Mouse (Mus musculus) kidney, adult 8-10 months (tissue): Measurements from ENCODE around the gene Pld3.
A peak's percentile ranks its signal among the peaks of the same experiment; 100 is the strongest.

Source experiments
- DNase-seq, 2 experiments: peaks; one replicate each; pipeline ENCODE4 v3.0.0; 2022

Gene Pld3

DNA sequence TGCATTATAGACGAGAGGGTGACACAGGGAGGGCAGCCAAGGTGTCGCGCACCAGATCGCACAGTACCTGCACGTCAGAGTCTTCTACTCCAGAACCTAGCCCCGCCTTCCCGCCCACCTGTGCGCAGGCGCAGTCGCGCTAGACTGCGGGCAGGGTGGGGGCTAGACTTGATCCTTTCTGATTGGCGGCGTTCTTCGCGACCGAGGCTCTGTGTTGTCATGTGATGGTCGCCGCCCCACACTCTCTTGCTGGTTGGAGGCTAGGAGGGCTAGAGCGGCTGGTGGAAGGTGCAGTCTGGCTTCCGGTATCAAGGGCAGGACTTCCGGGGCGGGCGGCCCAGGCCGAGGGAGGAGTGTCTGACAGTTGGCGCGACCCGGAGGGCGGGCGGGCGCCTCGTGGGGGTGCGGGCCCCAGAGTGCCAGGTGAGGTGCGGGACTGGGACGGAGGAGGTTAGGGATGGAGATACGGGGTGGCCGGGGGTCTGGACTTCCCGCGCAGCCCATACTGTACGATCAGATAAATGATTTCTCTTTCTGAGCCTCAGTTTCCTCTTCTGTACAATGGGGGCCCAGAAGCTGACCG lies at the start of gene Pld3, which contains the start of gene 2310022A10Rik:
TSS of gene Pld3 (minus strand) at position 288 of the 583 bp plus-strand sequence.
TSS of gene 2310022A10Rik (plus strand) at position 303 of the 583 bp plus-strand sequence.
- DNase-seq = peak; percentile 97 to 99

DNA sequence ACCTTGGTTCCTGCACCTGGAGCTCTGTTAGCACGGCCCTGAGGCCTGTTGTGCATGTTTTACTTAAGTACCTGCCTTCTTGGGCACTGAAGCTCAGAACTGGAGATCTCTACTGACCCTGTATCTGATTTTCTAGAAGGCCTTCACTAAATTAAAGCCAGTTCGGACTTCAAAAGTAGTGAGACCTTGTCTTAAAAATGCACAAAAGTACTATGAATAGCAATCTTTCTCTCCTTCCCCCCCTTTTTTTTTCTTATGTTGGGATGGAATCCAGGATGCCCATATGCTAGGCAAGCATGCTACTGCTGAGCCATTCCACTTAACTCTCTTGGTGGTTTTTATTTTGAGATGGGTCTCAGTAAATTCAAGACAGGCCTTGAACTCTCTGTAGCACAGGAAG lies 49.1 kb upstream of the Pld3 start:
- DNase-seq = no peak

DNA sequence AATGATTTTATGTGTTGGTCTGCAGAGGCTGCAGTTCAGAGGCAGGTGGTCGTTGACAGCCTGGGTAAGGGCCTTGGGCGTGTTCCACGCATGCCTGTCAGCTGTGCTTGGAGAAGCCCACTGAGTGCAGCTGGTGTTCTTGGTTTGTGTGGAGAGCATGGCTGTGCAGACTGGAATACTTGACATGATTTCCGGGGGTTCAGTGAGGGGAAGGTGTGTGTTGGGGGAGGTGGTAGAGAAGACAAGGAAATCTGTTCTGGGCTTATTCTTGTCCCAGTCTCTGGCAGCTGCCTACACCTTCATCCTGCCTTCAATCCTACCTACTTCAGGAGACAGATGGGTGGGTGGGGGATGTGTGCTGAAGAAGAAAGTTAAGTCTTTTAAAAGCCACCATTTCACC lies 48.6 kb upstream of the Pld3 start:
- no peak for DNase-seq

DNA sequence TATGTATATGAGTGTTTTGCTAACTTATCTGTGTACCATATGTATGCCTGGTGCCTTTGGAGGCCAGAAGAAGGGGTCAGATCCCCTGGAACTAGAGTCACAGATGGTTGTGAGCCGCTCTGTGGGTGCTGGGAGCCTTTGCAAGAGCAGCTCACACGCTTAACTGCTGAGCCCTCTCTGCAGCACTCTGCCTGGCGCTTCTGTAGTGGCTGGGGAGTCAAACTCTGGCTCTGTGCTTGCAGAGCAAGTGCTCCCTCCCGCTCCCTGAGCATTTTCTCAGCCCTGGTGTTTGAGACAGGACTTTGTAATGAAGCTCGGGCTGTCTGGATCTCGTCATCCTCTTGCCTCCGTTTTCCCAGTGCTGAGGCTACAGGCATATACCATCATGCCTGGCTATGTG lies 45.0 kb upstream of the Pld3 start:
- no peak for DNase-seq

DNA sequence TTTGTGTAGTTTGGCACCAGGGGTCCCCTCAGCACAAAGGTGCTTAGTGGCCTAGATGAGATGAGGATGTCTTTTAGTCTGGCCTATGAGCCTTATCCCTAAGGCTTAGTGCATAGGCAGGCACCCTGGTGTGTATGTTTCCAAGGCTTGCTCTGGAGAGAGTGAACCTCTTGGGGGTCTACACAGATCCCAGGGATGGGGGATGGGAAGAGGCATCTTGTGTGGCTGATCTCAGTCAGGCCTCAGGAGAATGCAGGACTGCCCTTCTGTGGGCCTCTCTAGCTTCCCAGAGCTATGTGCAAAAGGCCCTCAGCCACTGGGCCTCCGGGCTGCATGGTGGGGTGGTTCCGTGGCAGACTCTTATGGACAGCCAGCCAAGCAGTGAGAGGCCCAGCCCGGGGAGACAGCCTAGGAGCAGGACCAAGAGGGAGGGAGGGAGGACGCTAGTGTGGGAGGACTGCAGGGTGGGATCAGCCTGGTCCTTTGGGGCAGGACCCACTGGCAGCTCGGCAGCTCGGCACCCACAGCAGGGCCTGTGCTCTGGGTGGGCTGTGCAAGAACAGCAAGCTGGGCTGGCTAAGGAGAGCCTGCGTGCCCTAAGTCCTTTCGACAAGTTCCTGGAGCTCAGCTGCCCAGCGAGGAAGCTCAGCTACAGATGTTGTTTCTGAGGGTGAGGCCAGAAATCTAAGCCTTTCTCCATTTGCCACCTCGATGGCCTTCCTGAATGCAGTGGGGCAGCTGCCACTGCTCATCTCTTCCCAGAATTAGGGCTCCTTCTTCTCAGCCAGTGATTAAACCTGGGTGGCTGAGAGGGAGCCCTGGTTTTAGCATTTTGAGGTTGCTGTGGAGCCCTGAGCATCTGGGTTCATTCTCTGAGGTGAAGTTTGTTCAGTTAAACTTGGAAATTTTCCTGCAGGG lies 43.8 kb upstream of the Pld3 start:
- DNase-seq = no peak

DNA sequence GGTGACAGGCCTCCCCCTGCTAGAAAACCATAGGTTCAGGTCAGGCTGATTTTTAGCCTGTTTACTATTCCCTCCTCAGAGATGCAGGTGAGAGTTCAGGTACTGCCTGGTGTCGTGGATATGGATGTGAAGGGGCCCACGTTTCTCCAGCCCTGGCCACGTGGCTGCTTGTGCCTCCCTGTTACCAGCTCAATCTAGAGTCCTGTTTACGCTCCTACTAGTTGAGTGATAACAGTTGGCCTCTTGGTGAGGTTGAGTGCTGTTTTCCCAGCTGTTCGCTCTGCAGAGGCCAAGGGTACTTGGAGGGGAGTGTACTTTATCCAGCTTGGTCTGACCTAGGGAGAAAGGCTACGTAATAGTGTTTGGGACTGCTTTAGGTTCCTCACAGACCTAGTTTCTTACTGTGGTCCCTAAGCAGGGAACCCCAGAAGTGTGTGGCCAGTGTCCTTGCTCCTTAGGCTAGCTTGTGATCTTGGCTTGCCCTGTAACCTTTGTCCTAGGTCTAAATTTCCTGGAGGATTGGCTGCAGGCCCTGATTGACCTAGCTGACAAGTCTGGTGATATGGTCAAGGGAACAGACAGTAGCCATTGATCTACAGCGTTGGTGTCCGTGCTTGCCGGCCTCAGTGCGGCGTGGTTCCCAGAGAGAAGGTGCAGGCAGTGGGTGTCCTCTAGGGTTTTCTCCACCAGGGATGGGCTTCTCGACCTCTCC lies 40.1 kb upstream of the Pld3 start:
- peak; percentile 69 to 75 for DNase-seq

DNA sequence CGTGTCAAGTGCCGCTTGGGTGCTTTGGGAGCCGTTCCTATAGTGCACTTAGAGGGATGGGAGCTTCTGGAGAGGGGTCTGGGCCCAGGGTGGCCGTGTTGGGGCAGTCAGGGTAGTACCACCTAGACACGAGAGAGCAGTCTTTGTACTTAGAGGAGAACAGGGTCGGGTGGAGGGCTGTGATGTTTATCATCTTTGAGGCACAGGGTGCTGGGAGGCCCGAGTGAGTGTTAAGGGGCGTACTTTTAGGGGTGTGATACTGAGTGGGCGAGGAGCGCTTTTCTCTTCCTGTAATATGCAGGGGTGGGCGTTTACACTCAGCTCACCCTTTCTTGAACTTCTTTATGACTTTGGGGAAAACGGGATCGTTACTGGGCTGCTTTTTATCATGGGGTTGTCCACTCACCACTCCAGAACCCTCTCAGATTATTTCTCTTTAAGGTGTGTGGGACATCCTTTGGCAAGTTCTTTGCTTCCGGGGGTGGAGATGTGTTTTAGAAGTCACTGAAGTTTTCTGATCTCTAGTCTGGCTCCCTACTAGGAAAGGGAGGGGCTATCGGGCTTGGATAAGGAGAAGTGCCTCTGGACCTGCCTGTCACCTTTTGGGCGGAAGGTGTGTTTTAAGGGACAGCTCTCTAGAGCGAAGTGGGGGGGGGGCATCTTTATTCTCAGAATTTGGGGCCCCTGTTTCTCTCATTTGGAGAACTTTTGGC lies 39.4 kb upstream of the Pld3 start:
- peak; percentile 52 to 56 for DNase-seq

DNA sequence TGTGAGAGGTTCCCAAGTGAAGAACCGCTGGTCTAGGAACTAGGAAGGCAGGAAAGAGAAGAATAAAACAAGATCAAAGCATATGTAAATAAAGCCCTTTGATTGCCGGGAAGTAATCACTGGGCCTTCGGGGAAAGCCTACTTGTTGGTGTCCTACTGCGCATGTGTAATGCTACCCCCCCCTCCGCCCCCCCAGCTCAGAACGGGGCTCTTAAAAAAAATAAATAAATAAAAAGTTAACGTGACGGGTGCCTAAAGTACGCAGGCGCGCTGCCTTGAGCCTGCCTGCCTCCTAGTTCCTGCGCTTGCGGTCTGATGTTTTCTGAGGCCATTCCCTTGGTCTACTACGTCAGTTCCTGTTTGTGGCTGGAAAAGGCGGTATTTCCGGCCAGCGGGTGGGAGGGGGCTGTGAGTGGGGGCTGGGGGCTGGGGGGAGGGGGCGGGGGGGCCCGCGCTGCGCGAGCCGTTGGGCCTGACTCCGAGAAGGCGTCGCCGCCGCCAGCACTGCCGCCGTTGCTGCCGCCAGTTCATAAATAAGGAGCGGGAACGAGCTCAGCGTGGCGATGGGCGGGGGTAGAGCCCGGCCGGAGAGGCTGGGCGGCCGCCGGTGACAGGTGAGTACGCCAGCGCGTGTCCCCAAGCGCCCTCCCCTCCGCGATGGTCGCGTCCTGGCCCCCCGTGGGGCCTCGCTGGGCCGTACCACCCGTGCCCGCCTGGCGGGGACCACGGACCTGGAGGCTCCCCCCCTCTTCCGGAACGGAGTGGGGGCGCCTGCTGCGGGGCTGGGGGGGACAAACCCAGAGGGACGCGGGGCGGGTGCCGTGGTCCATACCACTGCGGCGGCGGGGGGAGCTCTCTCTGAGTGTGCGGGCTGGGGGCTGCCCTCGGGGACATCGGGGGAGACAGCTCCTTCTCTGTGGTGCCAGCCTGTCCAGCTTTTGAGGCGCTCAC lies 38.5 kb upstream of the Pld3 start, which contains the start of gene Akt2:
TSS of gene Akt2 (plus strand) at position 287 of the 951 bp plus-strand sequence.
- peak; percentile 92 to 96 for DNase-seq

DNA sequence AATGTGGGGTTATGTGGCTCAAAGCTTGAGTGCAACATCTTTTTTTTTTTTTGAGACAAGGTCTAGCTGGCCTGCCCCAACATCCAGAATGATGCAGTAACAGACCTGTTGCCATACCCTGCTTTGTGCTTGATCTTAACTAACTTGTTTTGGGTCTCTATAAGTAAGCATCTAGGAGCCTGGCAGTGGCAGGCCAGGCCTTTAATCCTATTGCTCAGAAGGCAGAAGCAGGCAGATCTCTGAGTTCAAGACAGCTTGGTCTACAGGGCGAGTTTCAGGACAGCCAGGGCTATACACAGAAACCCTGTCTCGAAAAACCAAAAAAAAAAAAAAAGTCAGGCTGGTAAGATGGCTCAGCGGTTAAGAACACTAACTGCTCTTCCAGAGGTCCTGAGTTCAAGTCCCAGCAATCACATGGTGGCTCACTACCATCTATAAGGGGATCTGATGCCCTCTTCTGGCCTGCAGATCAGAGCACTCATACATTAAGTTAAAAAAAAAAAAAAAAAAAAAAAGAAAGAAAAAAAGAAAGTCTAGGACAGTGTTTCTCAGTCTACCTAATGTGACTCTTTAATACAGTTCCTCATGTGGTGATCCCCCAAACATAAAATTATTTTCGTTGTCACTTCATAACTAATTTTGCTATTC lies 37.7 kb upstream of the Pld3 start:
- DNase-seq = no peak

DNA sequence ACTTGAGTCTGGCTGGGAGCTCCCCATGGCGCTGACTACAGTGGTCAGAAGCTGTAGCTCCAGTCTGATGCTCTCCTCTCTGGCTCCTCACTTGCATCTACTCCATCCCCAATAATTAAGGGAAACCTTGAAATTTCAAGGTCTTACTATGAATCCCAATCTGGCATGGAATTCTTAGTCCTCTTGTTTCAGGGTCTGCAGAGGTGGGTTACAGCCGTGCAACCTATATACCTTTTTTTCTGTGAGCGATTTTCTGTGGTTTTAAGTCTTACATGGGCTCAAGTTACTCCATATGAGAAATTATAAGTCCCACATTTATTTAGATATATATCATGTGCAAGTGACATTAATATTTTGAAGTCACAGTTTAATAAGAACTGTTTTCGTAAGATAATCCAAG lies 37.1 kb upstream of the Pld3 start:
- no peak for DNase-seq

DNA sequence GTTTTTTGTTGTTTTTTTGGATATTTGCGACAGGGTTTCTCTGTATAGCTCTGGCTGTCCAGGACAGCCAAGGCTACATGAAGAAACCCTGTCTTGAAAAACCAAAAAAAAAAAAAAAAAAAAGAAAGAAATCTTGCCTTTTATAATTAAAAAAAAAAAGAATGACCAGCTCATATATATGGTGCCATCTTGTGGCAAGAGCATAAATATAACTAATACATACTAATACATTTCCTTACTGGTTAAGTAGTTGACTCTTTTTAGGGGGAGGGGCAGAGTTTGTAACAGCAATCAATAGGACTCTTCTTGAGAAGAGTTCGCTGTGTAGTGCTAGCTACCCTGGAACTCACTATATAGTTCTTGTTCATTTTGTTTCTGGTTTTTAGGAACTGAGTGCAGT lies 34.7 kb upstream of the Pld3 start:
- DNase-seq = no peak

DNA sequence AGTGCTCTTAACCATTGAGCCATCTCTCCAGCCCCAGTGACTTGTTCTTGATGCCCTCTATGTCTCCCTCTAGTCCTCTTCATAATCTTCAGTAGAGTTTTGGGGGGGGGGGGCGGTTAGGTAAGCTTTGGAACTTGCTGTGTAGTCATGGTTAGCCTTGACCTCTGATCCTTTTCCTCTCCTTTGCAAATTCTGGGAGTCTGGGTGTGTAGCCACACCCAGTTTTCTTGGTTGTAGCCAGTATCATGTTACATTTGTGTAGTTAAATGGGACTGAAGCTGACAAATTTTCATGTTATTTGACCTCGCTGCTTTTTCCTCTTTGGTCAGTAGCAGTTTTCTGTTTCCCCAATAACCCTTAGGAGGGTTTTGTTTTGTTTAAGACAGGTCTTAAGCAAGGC lies 33.8 kb upstream of the Pld3 start:
- no peak for DNase-seq

DNA sequence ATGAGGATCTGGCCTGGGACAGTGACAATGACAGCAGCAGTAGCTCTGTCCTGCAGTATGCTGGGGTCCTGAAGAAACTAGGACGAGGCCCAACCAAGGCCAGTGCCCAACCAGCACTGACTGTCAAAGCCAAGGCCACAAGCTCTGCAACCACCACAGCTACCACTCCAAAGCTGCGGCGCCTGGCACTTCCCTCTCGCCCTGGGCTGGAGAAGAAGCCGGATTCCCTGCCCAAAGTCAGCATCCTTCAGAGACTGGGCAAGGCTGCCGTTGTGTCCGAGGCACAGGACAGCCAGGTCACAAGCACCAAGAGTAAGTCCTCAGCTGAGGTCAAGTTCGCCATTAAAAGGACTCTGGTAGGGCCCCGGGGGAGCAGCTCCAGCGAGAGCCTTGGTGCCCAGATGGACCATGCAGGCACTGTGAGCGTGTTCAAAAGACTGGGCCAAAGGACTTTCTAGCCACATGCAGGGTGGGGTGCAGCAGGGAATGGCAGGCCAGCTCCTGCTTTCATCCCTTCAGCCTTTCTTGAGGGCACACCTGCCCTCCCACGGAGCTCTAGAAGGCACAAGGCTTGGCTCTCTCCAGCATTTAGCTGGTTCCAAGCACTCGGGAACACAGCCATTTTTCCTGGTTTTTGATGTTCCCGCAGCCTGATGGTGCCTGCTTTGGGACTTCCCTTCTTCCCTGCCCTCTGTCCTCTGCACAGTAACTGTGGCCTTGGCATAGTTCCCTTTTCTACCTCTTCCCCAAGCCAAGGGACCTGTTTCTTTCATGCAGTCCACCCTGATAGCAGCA lies 27.6 kb upstream of the Pld3 start:
- no peak for DNase-seq

DNA sequence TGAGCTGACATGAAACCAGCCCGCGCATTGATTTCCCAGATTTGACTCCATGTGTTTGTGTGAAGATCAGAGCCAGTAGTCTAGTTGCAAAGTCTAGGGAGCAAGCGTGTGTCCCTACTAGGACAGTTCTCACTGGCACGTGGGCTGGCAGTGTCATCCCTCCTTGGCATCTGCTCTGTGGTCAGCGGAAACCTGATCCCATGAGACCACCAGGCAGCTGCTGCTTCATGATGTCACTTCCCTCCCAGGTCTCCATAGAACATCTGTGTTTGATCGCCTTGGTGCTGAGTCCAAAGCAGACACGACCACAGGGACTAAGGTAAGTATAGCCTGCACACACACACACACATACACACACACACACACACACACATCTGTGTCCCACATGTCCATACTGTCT lies 25.4 kb upstream of the Pld3 start:
- no peak for DNase-seq

DNA sequence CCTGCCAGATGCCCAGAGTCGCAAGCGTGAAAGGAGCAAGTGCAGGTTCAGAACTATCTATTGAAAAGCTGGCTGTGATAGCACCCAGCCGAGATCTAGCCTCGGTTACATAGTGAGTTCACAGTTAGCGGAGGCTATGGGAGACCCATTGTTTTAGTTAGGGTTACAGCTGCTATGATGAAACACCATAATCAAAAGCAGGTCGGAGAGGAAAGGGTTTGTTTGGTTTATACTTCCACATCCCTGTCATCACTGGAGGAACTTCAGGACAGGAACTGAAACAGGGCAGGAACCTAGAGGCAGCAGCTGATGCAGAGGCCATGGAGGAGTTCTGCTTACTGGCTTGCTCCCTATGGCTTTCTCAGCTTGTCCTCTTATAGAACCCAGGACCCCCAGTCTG lies 24.6 kb upstream of the Pld3 start:
- DNase-seq = no peak

DNA sequence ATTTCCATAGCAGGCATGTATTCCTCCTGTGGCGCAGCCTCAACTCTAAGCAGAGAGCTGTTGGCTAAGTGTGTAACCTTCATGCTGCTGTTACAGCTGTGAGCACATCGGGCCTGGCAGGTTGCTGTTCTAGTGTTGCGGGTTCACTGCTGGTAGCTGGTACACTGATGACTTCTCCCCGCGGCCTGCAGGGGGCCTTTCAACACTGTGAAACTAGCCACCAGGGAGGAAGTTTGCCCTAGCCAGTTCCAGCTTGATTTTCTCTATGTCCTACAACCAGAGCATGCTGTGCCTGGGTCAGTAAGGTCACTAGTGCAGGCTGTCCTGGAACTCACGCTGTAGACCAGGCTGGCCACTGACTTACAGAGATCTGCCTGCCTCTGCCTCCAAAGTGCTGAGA lies 23.9 kb upstream of the Pld3 start:
- DNase-seq = peak in 1 of 2 experiments; percentile 54

DNA sequence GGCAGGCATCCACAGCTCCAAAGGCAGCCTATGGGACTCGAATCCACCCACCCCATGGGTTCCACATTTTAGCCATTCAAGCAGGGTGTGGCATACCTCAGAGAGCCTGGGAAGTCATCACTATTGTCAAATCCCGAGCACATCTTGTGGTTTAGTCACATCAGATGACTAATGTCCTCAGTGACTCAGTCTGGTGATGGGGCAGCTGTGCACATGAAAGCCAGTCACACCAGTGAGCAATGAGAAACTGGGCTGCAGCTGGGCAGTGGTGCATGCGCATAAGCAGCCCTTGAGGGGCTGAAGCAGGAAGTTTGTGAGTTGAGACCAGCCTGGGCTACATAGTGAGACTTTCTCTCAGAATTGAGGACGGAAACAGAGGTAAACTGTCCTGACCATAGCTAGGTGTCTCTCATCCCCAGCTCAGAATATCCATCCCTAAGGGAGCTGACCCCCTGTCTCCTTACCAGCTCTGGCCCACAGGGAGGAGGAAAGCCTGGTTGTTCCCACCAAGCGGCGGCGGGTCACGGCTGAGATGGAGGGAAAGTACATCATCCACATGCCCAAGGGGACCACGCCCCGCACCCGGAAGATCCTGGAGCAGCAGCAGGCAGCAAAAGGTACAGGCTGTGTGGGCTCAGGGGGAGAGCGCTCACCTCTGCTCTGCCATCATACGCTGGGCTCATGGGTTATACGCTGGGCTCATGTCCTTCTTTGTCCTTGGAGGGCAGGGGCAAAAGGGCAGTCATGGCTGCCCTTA lies 21.3 kb upstream of the Pld3 start:
- no peak for DNase-seq

DNA sequence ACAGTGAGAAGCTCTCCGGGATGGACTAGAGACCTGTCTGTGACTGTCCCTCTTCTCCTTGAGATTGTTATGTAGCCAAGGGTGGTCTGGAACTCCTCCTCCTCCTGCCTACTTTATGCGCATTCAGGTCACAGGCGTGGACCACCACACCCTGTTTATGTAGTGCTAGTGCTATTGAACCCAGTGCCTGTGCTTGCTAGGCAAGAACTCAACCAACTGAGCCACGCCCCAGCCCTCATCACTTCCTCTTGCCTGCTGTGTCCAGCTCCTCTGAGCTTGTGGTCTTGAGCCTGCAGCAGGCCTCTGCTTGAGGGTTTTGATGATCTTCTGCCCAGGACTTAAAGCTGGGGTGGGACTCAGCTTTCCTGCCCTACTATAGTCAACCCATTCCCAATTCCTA lies 19.1 kb upstream of the Pld3 start:
- DNase-seq = no peak

DNA sequence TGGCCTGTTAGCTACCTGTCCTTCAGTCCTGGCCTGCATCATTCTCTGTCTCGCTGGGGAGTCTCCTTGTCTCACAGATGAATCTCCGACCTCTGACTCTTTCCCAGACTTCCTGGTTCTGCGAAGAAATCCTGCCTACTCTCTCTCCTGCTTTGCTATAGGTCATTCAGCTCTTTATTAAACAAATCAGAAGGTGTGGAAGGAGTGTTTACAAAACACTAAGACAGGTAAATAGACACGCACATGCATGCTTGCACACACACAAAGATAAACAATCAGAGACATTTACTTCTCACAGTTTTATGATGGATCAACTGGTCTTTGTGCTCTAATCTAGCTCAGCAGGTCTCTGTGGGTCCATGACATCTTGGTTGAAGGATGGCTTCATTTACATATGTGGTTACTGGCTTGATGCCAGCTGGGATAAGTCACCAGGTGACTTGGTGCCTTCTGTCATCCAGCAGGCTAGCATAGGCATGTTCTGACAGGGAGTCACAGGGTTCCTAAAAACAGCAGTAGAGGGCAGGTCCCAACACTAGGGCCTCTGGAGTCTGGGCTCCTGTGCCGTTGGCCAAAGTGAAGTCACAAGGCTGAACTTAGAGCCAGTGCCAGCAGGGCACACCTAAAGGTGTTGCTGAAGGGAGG lies 16.7 kb upstream of the Pld3 start:
- no peak for DNase-seq
